Mouse (Mus musculus) embryonic fibroblast, embryonic 13.5 days (primary cell): Measurements from ENCODE around the gene Myoz2.

Source experiments
- CTCF ChIP-seq: IDR thresholded peaks from 2 replicates; pipeline ENCODE4 v1.5.1; 2011; ENCODE audit warnings: mild to moderate bottlenecking, control low read depth, low read length, moderate library complexity, borderline replicate concordance; ENCODE audit not compliant: insufficient read depth
- POLR2A ChIP-seq: IDR thresholded peaks from 2 replicates; pipeline ENCODE4 v1.6.1; 2011; ENCODE audit warnings: low read depth, mild to moderate bottlenecking, control low read depth, low read length, moderate library complexity

DNA sequence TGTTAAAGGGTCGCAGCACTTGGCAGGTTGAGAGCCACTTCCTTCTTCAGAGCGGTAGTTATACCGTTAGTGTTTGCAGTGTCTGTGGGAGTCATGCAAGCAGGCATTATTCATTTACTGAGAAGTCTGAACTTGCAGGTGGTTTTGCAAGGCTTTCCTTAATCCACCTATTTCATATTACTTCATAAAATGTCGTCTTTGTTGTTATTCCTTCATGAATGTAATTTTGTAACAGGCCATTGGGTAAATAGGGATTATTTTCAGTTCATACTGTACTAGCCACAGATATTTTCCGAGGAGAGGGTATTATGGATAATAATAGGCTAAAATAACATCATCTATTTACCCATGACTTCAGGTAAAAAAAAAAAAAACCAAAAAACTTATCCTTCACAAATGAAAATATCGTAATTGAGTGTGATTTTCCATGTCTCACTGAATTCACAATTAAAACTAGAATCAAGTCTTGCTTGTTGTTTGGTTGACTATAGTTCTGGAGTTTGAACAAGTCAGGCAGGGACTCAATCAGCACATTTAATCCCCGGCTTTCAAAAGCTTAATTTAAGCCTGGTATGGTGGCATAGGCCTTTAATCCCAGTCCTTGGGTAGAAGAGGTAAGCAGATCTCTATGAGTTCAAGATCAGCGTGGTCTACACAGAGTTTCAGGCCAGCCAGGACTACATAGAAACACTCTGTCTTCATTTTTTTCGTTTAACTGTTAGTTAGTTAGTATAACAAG lies 10.2 kb downstream of the Myoz2 start:
- no peak for TF ChIP-seq CTCF
- no peak for TF ChIP-seq POLR2A
